Mouse (Mus musculus): ENCODE data around the gene Ddx46. TPM values are rescaled to one million over a fixed set of nuclear protein-coding genes. Genes with fewer than 3 reads are reported as not detected.
A peak's percentile ranks its signal among the peaks of the same experiment; 100 is the strongest.

Ddx46 gene
- total and polyA plus RNA-seq, 2 experiments, result 6.8 to 18.6 TPM

- Histone ChIP-seq H3K36me3 (ENCODE audit: control insufficient read depth, insufficient read depth, low read length) (0 out of 2 replicates have a peak, but pooled peaks cover 1% of the 10 kb centered on the region), H3K9ac (ENCODE audit: low read depth, low read length) (no peak overlapping the region)
- WGBS, result 56% methylated on average over 7 of the region's 7 CpGs
Measured at GRCm38 (mm10) chr13:55715908-55716510, 81.2 kb downstream of the Ddx46 start.

GRCm38 (mm10) chr13:55721516-55721915, 86.7 kb downstream of the Ddx46 start:
- peaks cover 20% of the 10 kb centered on the region for H3K36me3 ChIP-seq (ENCODE audit: control insufficient read depth, insufficient read depth, low read length)
- WGBS, result 83% methylated on average over 8 of the region's 8 CpGs
- TF ChIP-seq POLR2A (IDR thresholded peaks at IDR 0.05; ENCODE audit: extremely low read depth, insufficient read depth, low read length), result no peak
- TF ChIP-seq CTCF (IDR thresholded peaks at IDR 0.05; ENCODE audit: low read depth, low read length), result no peak

More at GRCm38 (mm10) chr13:55715908-55716510, 81.2 kb downstream of the Ddx46 start:
- Histone ChIP-seq H3K4me1 (ENCODE audit: control insufficient read depth, insufficient read depth, low read length) (peaks cover 13% of the 10 kb centered on the region), H3K79me2 (ENCODE audit: control insufficient read depth, insufficient read depth, low read length) (peaks cover 26% of the 10 kb centered on the region; the same call in 1 of the 2 replicates), H3K27me3 (ENCODE audit: control insufficient read depth, insufficient read depth, low read length) (no peaks in the 10 kb centered on the region), H3K27ac (replicated peaks; ENCODE audit: insufficient read depth, low read depth, low read length) (peak overlapping the region; percentile 7; the same call in 1 of the 2 replicates), H3K4me3 (ENCODE audit: insufficient read depth, low read depth, low read length) (no peak overlapping the region)
- TF ChIP-seq CTCF (IDR thresholded peaks at IDR 0.05; ENCODE audit: low read depth, low read length), result no peak
- TF ChIP-seq POLR2A (IDR thresholded peaks at IDR 0.05; ENCODE audit: extremely low read depth, insufficient read depth, low read length), result no peak
- peak; percentile 67 for DNase-seq (ENCODE audit: extremely low read depth, low read depth, low spot score)

GRCm38 (mm10) chr13:55721995-55722394, 87.2 kb downstream of the Ddx46 start:
- DNase-seq (ENCODE audit: extremely low read depth, low read depth, low spot score), result no peak
- Histone ChIP-seq H3K79me2 (ENCODE audit: control insufficient read depth, insufficient read depth, low read length) (peaks cover 11% of the 10 kb centered on the region; the same call in 1 of the 2 replicates), H3K4me3 (ENCODE audit: insufficient read depth, low read depth, low read length) (no peak overlapping the region), H3K9ac (ENCODE audit: low read depth, low read length) (no peak overlapping the region), H3K36me3 (ENCODE audit: control insufficient read depth, insufficient read depth, low read length) (peaks cover 20% of the 10 kb centered on the region), H3K27ac (replicated peaks; ENCODE audit: insufficient read depth, low read depth, low read length) (no peak overlapping the region), H3K4me1 (ENCODE audit: control insufficient read depth, insufficient read depth, low read length) (peaks cover 7% of the 10 kb centered on the region), H3K27me3 (ENCODE audit: control insufficient read depth, insufficient read depth, low read length) (no peaks in the 10 kb centered on the region)
- no peak for TF ChIP-seq CTCF (IDR thresholded peaks at IDR 0.05; ENCODE audit: low read depth, low read length)
- no peak for TF ChIP-seq POLR2A (IDR thresholded peaks at IDR 0.05; ENCODE audit: extremely low read depth, insufficient read depth, low read length)
- 97% methylated on average over 2 of the region's 2 CpGs for WGBS

More at GRCm38 (mm10) chr13:55721516-55721915, 86.7 kb downstream of the Ddx46 start:
- DNase-seq (ENCODE audit: extremely low read depth, low read depth, low spot score), result no peak
- Histone ChIP-seq H3K4me3 (ENCODE audit: insufficient read depth, low read depth, low read length) (no peak overlapping the region), H3K27me3 (ENCODE audit: control insufficient read depth, insufficient read depth, low read length) (no peaks in the 10 kb centered on the region), H3K79me2 (ENCODE audit: control insufficient read depth, insufficient read depth, low read length) (peaks cover 15% of the 10 kb centered on the region; the same call in 1 of the 2 replicates), H3K27ac (replicated peaks; ENCODE audit: insufficient read depth, low read depth, low read length) (no peak overlapping the region), H3K9ac (ENCODE audit: low read depth, low read length) (no peak overlapping the region), H3K4me1 (ENCODE audit: control insufficient read depth, insufficient read depth, low read length) (peaks cover 7% of the 10 kb centered on the region)

- Histone ChIP-seq H3K27me3 (ENCODE audit: control insufficient read depth, insufficient read depth, low read length) (no peaks in the 10 kb centered on the region), H3K4me3 (ENCODE audit: insufficient read depth, low read depth, low read length) (peak overlapping the region; percentile 97), H3K9ac (ENCODE audit: low read depth, low read length) (peak overlapping the region; percentile 94), H3K4me1 (ENCODE audit: control insufficient read depth, insufficient read depth, low read length) (no peaks in the 10 kb centered on the region), H3K36me3 (ENCODE audit: control insufficient read depth, insufficient read depth, low read length) (peaks cover 18% of the 10 kb centered on the region), H3K79me2 (ENCODE audit: control insufficient read depth, insufficient read depth, low read length) (no peaks in the 10 kb centered on the region; the same call in 1 of the 2 replicates), H3K27ac (replicated peaks; ENCODE audit: insufficient read depth, low read depth, low read length) (peak overlapping the region; percentile 88)
- peak; percentile 52 for DNase-seq (ENCODE audit: extremely low read depth, low read depth, low spot score)
- TF ChIP-seq CTCF (IDR thresholded peaks at IDR 0.05; ENCODE audit: low read depth, low read length) (peak; percentile 16; the same call in 1 of the 2 replicates), POLR2A (IDR thresholded peaks at IDR 0.05; ENCODE audit: extremely low read depth, insufficient read depth, low read length) (no peak)
- 3% methylated on average over 4 of the region's 4 CpGs for WGBS
Measured at GRCm38 (mm10) chr13:55726598-55727119, 91.8 kb downstream of the Ddx46 start.

- peak; percentile 53 for DNase-seq (ENCODE audit: extremely low read depth, low read depth, low spot score)
- no peaks in the 10 kb centered on the region; the same call in 1 of the 2 replicates for H3K79me2 ChIP-seq (ENCODE audit: control insufficient read depth, insufficient read depth, low read length)
- WGBS, result under 1% methylated on average over 73 of the region's 73 CpGs
- TF ChIP-seq POLR2A (IDR thresholded peaks at IDR 0.05; ENCODE audit: extremely low read depth, insufficient read depth, low read length) (no peak), CTCF (IDR thresholded peaks at IDR 0.05; ENCODE audit: low read depth, low read length) (no peak)
- peaks cover 18% of the 10 kb centered on the region for H3K36me3 ChIP-seq (ENCODE audit: control insufficient read depth, insufficient read depth, low read length)
- peak within 1 kb of the TSS; percentile 97 for H3K4me3 ChIP-seq (ENCODE audit: insufficient read depth, low read depth, low read length)
- H3K4me1 ChIP-seq (ENCODE audit: control insufficient read depth, insufficient read depth, low read length), result no peaks in the 10 kb centered on the region
- H3K27ac ChIP-seq (replicated peaks; ENCODE audit: insufficient read depth, low read depth, low read length), result peak within 1 kb of the TSS; percentile 88
- H3K9ac ChIP-seq (ENCODE audit: low read depth, low read length), result peak within 1 kb of the TSS; percentile 94
- H3K27me3 ChIP-seq (ENCODE audit: control insufficient read depth, insufficient read depth, low read length), result no peaks in the 10 kb centered on the region
Measured at GRCm38 (mm10) chr13:55727120-55727838, 92.5 kb downstream of the Ddx46 start, which contains the start of gene Pcbd2. Gene Pcbd2, plus strand, starts transcription at chr13:55727368.

All from liver, adult 2 months (tissue).